9 mouse cellular contexts compared by ENCODE assay signal in genomic region chr14:54059096-54059495, GRCm38 (mm10).
DNase-seq lines count a peak whose midpoint lies in the region; ATAC-seq and TF ChIP-seq lines count a peak whose summit lies in the region.
"Had no signal": no experiment of that assay in that cellular context is flagged by ENCODE, and none has a peak within 500 bp of the region (broad histone marks: within the 10 kb centered on the region; RNA-seq: fewer than 3 reads in every experiment).

No protein-coding gene starts in this region.

- H3K27me3 ChIP-seq in forebrain, embryonic 16.5 days (replicated peaks; ENCODE audit: control insufficient read depth, insufficient read depth, low read length): no peaks in the 10 kb centered on the region
- H3K27me3 ChIP-seq in forebrain, embryonic 14.5 days (replicated peaks; ENCODE audit: control insufficient read depth, insufficient read depth, low read length): no peaks in the 10 kb centered on the region
- no peaks in the 10 kb centered on the region for H3K27me3 ChIP-seq in midbrain, embryonic 14.5 days (ENCODE audit: control insufficient read depth, insufficient read depth, low read length)
- no peaks in the 10 kb centered on the region for H3K27me3 ChIP-seq in midbrain, postnatal 0 days (ENCODE audit: insufficient read depth, low read length)
- no peaks in the 10 kb centered on the region for H3K27me3 ChIP-seq in midbrain, embryonic 16.5 days (ENCODE audit: control insufficient read depth, insufficient read depth, low read depth, low read length)

- H3K36me3 ChIP-seq in forebrain, embryonic 16.5 days (ENCODE audit: control insufficient read depth, insufficient read depth): no peaks in the 10 kb centered on the region
- H3K36me3 ChIP-seq in forebrain, embryonic 14.5 days (ENCODE audit: control insufficient read depth, insufficient read depth, low read length): no peaks in the 10 kb centered on the region
- H3K36me3 ChIP-seq in midbrain, embryonic 14.5 days (ENCODE audit: control insufficient read depth, insufficient read depth, low read length): no peaks in the 10 kb centered on the region
- H3K36me3 ChIP-seq in midbrain, postnatal 0 days (ENCODE audit: insufficient read depth, low read length): no peaks in the 10 kb centered on the region
- no peaks in the 10 kb centered on the region for H3K36me3 ChIP-seq in midbrain, embryonic 16.5 days (ENCODE audit: control insufficient read depth, insufficient read depth, low read length)
- H3K36me3 ChIP-seq: G1E had no signal

- H3K4me2 ChIP-seq in forebrain, embryonic 16.5 days (ENCODE audit: low read length): no peak overlapping the region
- H3K4me2 ChIP-seq in forebrain, embryonic 14.5 days (ENCODE audit: low read length): no peak overlapping the region
- no peak overlapping the region for H3K4me2 ChIP-seq in midbrain, embryonic 14.5 days (ENCODE audit: low read length)
- no peak overlapping the region for H3K4me2 ChIP-seq in midbrain, postnatal 0 days (ENCODE audit: low read depth, low read length, poor library complexity, severe bottlenecking)
- no peak overlapping the region for H3K4me2 ChIP-seq in midbrain, embryonic 16.5 days (ENCODE audit: low read length)
- H3K4me2 ChIP-seq: liver, embryonic 11.5 days had no signal

- H3K9ac ChIP-seq in forebrain, embryonic 16.5 days (replicated peaks; ENCODE audit: low read depth, low read length): no peak overlapping the region
- no peak overlapping the region for H3K9ac ChIP-seq in forebrain, embryonic 14.5 days (ENCODE audit: low read length)
- H3K9ac ChIP-seq in midbrain, embryonic 14.5 days (replicated peaks; ENCODE audit: low read length): no peak overlapping the region
- no peak overlapping the region for H3K9ac ChIP-seq in midbrain, postnatal 0 days (replicated peaks; ENCODE audit: low read length, poor library complexity, severe bottlenecking)
- no peak overlapping the region for H3K9ac ChIP-seq in midbrain, embryonic 16.5 days (ENCODE audit: low read depth, low read length)

- TF ChIP-seq CTCF in midbrain, postnatal 0 days (IDR thresholded peaks at IDR 0.05): no peak

- no peak for DNase-seq in forebrain, embryonic 14.5 days (ENCODE audit: low spot score)
- no peak for DNase-seq in midbrain, embryonic 14.5 days
- no peak for DNase-seq in midbrain, postnatal 0 days (ENCODE audit: low spot score)
- peak; percentile 66 for DNase-seq in thymus, postnatal 4 days
- DNase-seq in layer of hippocampus, adult 9-11 months: no peak

- ATAC-seq in forebrain, embryonic 16.5 days: no peak
- no peak for ATAC-seq in forebrain, embryonic 14.5 days
- ATAC-seq in midbrain, embryonic 14.5 days (ENCODE audit: low FRiP score, low TSS enrichment): no peak
- no peak for ATAC-seq in midbrain, postnatal 0 days (ENCODE audit: low FRiP score)
- peak; percentile 13 for ATAC-seq in midbrain, embryonic 16.5 days

- no peak overlapping the region for H3K4me3 ChIP-seq in forebrain, embryonic 16.5 days (replicated peaks; ENCODE audit: low read length)
- no peak overlapping the region for H3K4me3 ChIP-seq in forebrain, embryonic 14.5 days (ENCODE audit: low read depth, low read length)
- no peak overlapping the region for H3K4me3 ChIP-seq in midbrain, embryonic 14.5 days (replicated peaks; ENCODE audit: low read depth, low read length)
- H3K4me3 ChIP-seq in midbrain, postnatal 0 days (ENCODE audit: low read depth, low read length): no peak overlapping the region
- H3K4me3 ChIP-seq in midbrain, embryonic 16.5 days (ENCODE audit: low read depth, low read length): no peak overlapping the region

- 89% methylated on average over 6 of the region's 6 CpGs for WGBS in forebrain, embryonic 16.5 days
- 86% methylated on average over 6 of the region's 6 CpGs for WGBS in forebrain, embryonic 14.5 days
- 81% methylated on average over 6 of the region's 6 CpGs for WGBS in midbrain, embryonic 14.5 days
- WGBS in midbrain, postnatal 0 days: 74% methylated on average over 6 of the region's 6 CpGs
- 82% methylated on average over 6 of the region's 6 CpGs for WGBS in midbrain, embryonic 16.5 days

- no peaks in the 10 kb centered on the region for H3K9me3 ChIP-seq in forebrain, embryonic 16.5 days (ENCODE audit: control insufficient read depth, low read length)
- no peaks in the 10 kb centered on the region for H3K9me3 ChIP-seq in forebrain, embryonic 14.5 days (replicated peaks; ENCODE audit: control insufficient read depth, low read length)
- H3K9me3 ChIP-seq in midbrain, embryonic 14.5 days (ENCODE audit: control insufficient read depth, low read length): no peaks in the 10 kb centered on the region
- no peaks in the 10 kb centered on the region for H3K9me3 ChIP-seq in midbrain, postnatal 0 days (ENCODE audit: low read length)
- H3K9me3 ChIP-seq in midbrain, embryonic 16.5 days (replicated peaks; ENCODE audit: control insufficient read depth, low read length, poor library complexity, severe bottlenecking): no peaks in the 10 kb centered on the region
- H3K9me3 ChIP-seq: G1E had no signal

- peaks cover 20% of the 10 kb centered on the region for H3K4me1 ChIP-seq in forebrain, embryonic 16.5 days (replicated peaks; ENCODE audit: control insufficient read depth, insufficient read depth, low read length)
- 0 out of 2 replicates have a peak, but pooled peaks cover 2% of the 10 kb centered on the region for H3K4me1 ChIP-seq in forebrain, embryonic 14.5 days (ENCODE audit: control insufficient read depth, insufficient read depth, low read length)
- peaks cover 23% of the 10 kb centered on the region for H3K4me1 ChIP-seq in midbrain, embryonic 14.5 days (ENCODE audit: control insufficient read depth, insufficient read depth, low read length)
- peaks cover 3% of the 10 kb centered on the region; the same call in 1 of the 2 replicates for H3K4me1 ChIP-seq in midbrain, postnatal 0 days (ENCODE audit: insufficient read depth, low read length)
- H3K4me1 ChIP-seq in midbrain, embryonic 16.5 days (ENCODE audit: control insufficient read depth, insufficient read depth, low read length): peaks cover 10% of the 10 kb centered on the region

- peak overlapping the region; percentile 45; the same call in 1 of the 2 replicates for H3K27ac ChIP-seq in forebrain, embryonic 16.5 days (ENCODE audit: low read length)
- no peak overlapping the region for H3K27ac ChIP-seq in forebrain, embryonic 14.5 days (ENCODE audit: low read depth, low read length)
- peak overlapping the region; percentile 66; the same call in 1 of the 2 replicates for H3K27ac ChIP-seq in midbrain, embryonic 14.5 days (replicated peaks; ENCODE audit: low read depth, low read length)
- H3K27ac ChIP-seq in midbrain, postnatal 0 days (ENCODE audit: low read depth, low read length): no peak overlapping the region
- H3K27ac ChIP-seq in midbrain, embryonic 16.5 days (ENCODE audit: low read length): 0 out of 2 replicates have a peak overlapping the region, but pooled peaks have one; percentile 0

Comparison
In these comparisons a context has a peak if more than half of its experiments do, and no peak if none do; other contexts are left out.
1. H3K27ac ChIP-seq: peak in forebrain, embryonic 16.5 days (single experiment), midbrain, embryonic 14.5 days (single experiment) and midbrain, embryonic 16.5 days (single experiment); none in forebrain, embryonic 14.5 days (single experiment) and midbrain, postnatal 0 days (single experiment).